Mouse (Mus musculus): Measurements from ENCODE around the gene Stmn3. TPM values are rescaled to one million over a fixed set of nuclear protein-coding genes. Genes with fewer than 3 reads are reported as not detected.

Gene Stmn3
- polyA plus RNA-seq, 1 experiment from 2014 or later: 69.4 TPM

DNA sequence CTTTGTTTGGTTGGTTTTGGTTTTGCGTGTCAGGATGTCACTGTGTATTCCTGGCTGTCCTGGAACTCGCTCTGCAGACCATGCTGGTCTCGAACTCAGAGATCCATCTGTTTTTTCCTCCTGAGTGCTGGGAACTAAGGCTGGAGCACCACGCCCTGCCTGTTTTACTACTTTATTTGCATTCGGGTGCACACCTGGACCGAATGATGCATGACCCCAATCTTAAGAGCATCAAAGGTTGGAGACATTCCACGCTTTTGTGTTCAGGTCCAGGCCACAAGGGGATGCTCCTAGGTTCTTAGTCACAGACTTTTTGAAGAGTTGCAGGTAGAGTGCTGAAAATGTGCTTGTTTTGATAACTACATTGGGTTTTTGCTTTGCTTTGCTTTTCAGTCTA is 5.8 kb upstream of the Stmn3 start:
- H3K4me1 ChIP-seq (ENCODE audit: control insufficient read depth, insufficient read depth, low read length): peaks cover 4% of the 10 kb centered on the region; the same call in 1 of the 2 replicates
- H3K4me3 ChIP-seq (ENCODE audit: low read depth, low read length): peak overlapping the region; percentile 63
- peak overlapping the region; percentile 65 for H3K9ac ChIP-seq (ENCODE audit: low read depth, low read length)
- peaks cover under 1% of the 10 kb centered on the region; the same call in 1 of the 2 replicates for H3K27me3 ChIP-seq (replicated peaks; ENCODE audit: control insufficient read depth, insufficient read depth, low read length)
- H3K27ac ChIP-seq (replicated peaks; ENCODE audit: low read depth, low read length): 0 out of 2 replicates have a peak overlapping the region, but pooled peaks have one; percentile 8
- WGBS: 11% methylated on average over 7 of the region's 7 CpGs
- peak overlapping the region; percentile 70 for H3K4me2 ChIP-seq (ENCODE audit: low read depth, low read length)
- DNase-seq (ENCODE audit: low spot score) (no peak), ATAC-seq (ENCODE audit: low read depth) (no peak)
- H3K9me3 ChIP-seq (ENCODE audit: control insufficient read depth, low read length): no peaks in the 10 kb centered on the region
- peaks cover 26% of the 10 kb centered on the region for H3K36me3 ChIP-seq (ENCODE audit: control insufficient read depth, insufficient read depth, low read length)

DNA sequence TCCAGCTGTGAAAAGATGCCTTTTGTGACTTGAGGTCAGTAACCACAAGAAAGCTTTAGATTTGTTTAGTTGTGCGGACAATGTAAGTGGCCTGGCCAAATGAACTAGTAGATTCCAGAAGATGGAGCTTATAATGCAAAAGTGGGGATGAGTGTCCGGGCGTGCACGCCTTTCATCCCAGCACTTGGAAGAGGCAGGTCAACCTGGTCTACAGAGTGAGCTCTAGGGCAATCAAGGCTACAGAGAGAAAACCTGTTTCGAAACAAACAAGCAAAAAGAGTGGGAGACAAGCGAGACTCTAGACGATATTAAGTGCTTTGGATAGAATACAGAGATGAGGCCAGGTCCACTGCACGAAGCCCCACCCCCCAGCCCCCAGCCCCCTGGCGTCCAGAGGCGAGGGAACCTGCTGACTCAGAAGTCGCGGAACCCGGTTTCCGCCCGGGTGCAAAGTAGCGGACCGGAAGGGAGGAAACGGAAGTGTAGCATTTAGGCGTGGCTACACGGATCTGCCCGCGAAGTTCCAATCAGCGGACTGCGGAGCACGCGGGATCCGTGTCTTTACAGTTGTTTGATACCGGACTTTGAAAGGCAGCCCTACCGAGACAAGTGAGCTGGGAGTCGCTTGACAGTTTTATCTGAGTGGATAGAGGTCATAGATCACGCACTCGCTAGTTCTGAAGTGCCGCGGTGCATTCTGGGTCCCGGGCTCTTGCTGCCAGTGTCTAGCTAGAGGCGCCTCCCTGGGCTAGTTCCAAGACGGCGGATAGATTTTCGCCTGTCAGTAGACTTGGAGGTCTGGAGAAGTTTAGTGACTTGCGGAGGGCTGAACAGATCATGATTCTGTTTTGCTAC is 5.2 kb upstream of the Stmn3 start, which contains the start of gene Rtel1:
TSS of gene Rtel1 (plus strand) at position 492 of the 855 bp plus-strand sequence.
- peak within 1 kb of the TSS; percentile 10; the same call in 1 of the 2 replicates for H3K27ac ChIP-seq (replicated peaks; ENCODE audit: low read depth, low read length)

DNA sequence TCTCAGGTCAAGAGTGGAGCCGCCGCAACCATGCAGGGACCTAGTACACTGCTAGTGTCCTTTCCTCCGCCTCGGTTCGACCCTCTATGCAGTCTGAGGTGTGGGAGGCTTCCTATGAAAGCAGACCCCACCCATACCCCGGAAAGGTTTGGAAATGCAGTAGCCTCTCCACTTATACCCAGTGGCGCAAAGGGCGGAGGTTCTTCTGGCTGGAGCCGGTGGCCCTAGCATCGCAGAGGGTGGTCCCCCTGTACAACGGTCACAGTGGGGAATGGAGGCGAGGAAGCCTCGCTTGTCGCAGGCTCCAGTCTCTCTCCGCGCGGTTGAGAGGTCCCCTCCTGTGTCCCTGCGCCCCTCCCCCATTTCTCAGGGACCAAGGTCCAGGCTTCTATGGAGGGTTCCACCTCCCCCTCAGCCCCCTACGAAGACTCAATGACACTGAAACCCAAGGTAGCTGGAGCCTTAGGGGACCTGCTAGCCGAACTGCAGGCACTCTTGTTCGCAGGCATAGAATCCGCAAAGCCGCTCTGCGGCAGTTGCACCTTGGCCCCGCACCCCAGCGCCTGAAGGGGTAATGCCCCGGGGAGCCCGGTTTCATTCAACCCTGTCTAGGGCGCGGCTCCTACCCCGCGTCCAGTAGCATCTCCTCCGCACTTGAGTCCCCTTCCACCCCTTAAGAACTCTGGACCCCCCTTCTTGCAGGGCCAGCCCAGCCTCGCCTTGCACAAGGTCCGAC is 788 bp downstream of the Stmn3 start:
- no peak for DNase-seq (ENCODE audit: low spot score)
- peak overlapping the region; percentile 42; the same call in 1 of the 2 replicates for H3K9ac ChIP-seq (ENCODE audit: low read depth, low read length)
- H3K4me2 ChIP-seq (ENCODE audit: low read depth, low read length): peak overlapping the region; percentile 46

More for the DNA sequence above, 5.2 kb upstream of the Stmn3 start, which contains the start of gene Rtel1:
- 6% methylated on average over 40 of the region's 40 CpGs for WGBS
- Histone ChIP-seq H3K36me3 (ENCODE audit: control insufficient read depth, insufficient read depth, low read length) (peaks cover 20% of the 10 kb centered on the region), H3K4me3 (ENCODE audit: low read depth, low read length) (peak within 1 kb of the TSS; percentile 63), H3K27me3 (replicated peaks; ENCODE audit: control insufficient read depth, insufficient read depth, low read length) (peaks cover 7% of the 10 kb centered on the region), H3K4me1 (ENCODE audit: control insufficient read depth, insufficient read depth, low read length) (peaks cover 4% of the 10 kb centered on the region; the same call in 1 of the 2 replicates), H3K9ac (ENCODE audit: low read depth, low read length) (peak within 1 kb of the TSS; percentile 65), H3K4me2 (ENCODE audit: low read depth, low read length) (peak within 1 kb of the TSS; percentile 70), H3K9me3 (ENCODE audit: control insufficient read depth, low read length) (no peaks in the 10 kb centered on the region)
- peak; percentile 95 for ATAC-seq (ENCODE audit: low read depth)
- peak; percentile 92 for DNase-seq (ENCODE audit: low spot score)

DNA sequence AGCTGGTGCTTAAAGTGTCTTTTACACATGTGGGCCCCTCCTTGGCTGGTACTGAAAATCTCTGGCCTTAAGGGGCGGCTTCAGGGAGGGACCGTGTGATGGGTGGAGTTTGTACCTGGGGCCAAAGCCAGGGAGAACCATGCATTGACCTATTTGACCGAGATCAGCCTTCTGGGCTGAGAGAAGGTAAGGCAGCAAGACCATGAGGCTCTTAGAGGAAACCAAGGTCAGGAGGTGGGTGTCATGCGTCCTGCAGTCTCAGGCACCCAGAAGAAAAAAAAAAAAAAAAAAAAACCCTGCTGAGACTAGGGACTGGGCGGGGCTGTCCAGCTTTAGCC is 1.3 kb downstream of the Stmn3 start:
- Histone ChIP-seq H3K9me3 (ENCODE audit: control insufficient read depth, low read length) (no peaks in the 10 kb centered on the region), H3K4me3 (ENCODE audit: low read depth, low read length) (peak overlapping the region; percentile 27; the same call in 1 of the 2 replicates), H3K4me1 (ENCODE audit: control insufficient read depth, insufficient read depth, low read length) (peaks cover 4% of the 10 kb centered on the region; the same call in 1 of the 2 replicates), H3K27ac (replicated peaks; ENCODE audit: low read depth, low read length) (no peak overlapping the region), H3K4me2 (ENCODE audit: low read depth, low read length) (peak overlapping the region; percentile 23; the same call in 1 of the 2 replicates), H3K27me3 (replicated peaks; ENCODE audit: control insufficient read depth, insufficient read depth, low read length) (peaks cover 39% of the 10 kb centered on the region), H3K36me3 (ENCODE audit: control insufficient read depth, insufficient read depth, low read length) (no peaks in the 10 kb centered on the region), H3K9ac (ENCODE audit: low read depth, low read length) (no peak overlapping the region)
- WGBS: 13% methylated on average over 4 of the region's 5 CpGs
- no peak for ATAC-seq (ENCODE audit: low read depth)
- no peak for DNase-seq (ENCODE audit: low spot score)

More for the DNA sequence above, 788 bp downstream of the Stmn3 start:
- Histone ChIP-seq H3K27ac (replicated peaks; ENCODE audit: low read depth, low read length) (no peak overlapping the region; the same call in 1 of the 2 replicates), H3K36me3 (ENCODE audit: control insufficient read depth, insufficient read depth, low read length) (no peaks in the 10 kb centered on the region), H3K27me3 (replicated peaks; ENCODE audit: control insufficient read depth, insufficient read depth, low read length) (peaks cover 39% of the 10 kb centered on the region), H3K9me3 (ENCODE audit: control insufficient read depth, low read length) (no peaks in the 10 kb centered on the region), H3K4me1 (ENCODE audit: control insufficient read depth, insufficient read depth, low read length) (peaks cover 4% of the 10 kb centered on the region; the same call in 1 of the 2 replicates), H3K4me3 (ENCODE audit: low read depth, low read length) (peak overlapping the region; percentile 27)
- WGBS: 2% methylated on average over 34 of the region's 35 CpGs
- ATAC-seq (ENCODE audit: low read depth): peak; percentile 56

DNA sequence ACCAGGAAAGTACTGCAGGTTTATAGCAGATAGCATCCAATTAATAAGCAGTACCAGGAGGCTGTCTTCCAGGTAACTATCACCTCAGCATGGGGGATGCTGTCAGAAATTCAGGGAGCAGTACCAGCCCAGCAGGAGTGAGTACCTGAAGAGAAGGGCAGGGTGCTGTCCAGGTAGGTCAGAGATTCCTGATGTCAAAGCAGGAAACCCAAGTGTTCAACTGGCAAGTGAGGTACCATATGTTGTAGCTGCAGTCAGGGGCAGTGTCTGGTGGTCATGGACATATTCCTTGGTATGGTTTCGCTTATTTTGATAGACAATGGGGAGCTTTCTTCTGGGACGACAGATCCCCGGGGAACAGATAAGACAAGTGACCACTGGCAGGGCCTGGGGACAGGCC is 1.9 kb downstream of the Stmn3 start:
- H3K9me3 ChIP-seq (ENCODE audit: control insufficient read depth, low read length): no peaks in the 10 kb centered on the region

DNA sequence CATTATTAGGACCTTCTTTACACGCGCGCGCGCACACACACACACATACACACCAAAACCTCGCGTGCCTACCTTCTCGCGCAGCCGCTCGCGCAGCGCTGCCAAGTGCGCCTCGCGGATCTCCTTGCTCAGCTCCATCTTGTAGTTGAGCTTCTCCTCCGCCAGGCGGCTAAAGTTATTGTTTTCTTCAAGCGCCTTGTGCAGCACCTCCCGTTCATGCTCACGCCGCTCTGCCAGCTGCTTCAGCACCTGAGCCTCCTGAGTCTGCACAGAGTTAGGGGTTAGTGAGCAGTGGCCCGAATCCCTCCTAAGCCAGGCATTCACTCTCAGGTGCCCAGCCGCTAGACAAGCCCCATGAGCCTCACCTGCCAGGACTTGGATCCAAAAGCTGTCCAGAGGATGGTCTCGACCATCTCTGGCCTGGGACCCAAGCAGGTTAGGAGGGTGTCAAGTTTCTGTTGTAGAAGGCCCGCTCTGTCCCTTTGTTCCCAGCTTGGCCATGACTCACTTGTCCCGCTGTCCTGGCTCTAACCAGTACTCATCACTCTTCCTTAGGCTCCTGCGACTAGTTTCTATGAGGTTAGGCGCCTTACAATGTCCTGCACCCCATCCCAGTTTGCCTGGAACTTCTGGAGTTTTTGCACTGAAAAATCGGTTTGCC is 7.0 kb downstream of the Stmn3 start:
- peak; percentile 67 for ATAC-seq (ENCODE audit: low read depth)
- peak; percentile 69 for DNase-seq (ENCODE audit: low spot score)
- Histone ChIP-seq H3K4me1 (ENCODE audit: control insufficient read depth, insufficient read depth, low read length) (no peaks in the 10 kb centered on the region), H3K27ac (replicated peaks; ENCODE audit: low read depth, low read length) (no peak overlapping the region), H3K9ac (ENCODE audit: low read depth, low read length) (no peak overlapping the region), H3K27me3 (replicated peaks; ENCODE audit: control insufficient read depth, insufficient read depth, low read length) (peaks cover 33% of the 10 kb centered on the region), H3K4me2 (ENCODE audit: low read depth, low read length) (peak overlapping the region; percentile 20), H3K4me3 (ENCODE audit: low read depth, low read length) (no peak overlapping the region), H3K36me3 (ENCODE audit: control insufficient read depth, insufficient read depth, low read length) (0 out of 2 replicates have a peak, but pooled peaks cover 4% of the 10 kb centered on the region), H3K9me3 (ENCODE audit: control insufficient read depth, low read length) (no peaks in the 10 kb centered on the region)
- 9% methylated on average over 30 of the region's 30 CpGs for WGBS

More for the DNA sequence above, 1.9 kb downstream of the Stmn3 start:
- Histone ChIP-seq H3K27me3 (replicated peaks; ENCODE audit: control insufficient read depth, insufficient read depth, low read length) (peaks cover 41% of the 10 kb centered on the region), H3K4me1 (ENCODE audit: control insufficient read depth, insufficient read depth, low read length) (peaks cover 4% of the 10 kb centered on the region; the same call in 1 of the 2 replicates), H3K36me3 (ENCODE audit: control insufficient read depth, insufficient read depth, low read length) (no peaks in the 10 kb centered on the region), H3K9ac (ENCODE audit: low read depth, low read length) (no peak overlapping the region), H3K4me2 (ENCODE audit: low read depth, low read length) (peak overlapping the region; percentile 23; the same call in 1 of the 2 replicates), H3K4me3 (ENCODE audit: low read depth, low read length) (no peak overlapping the region), H3K27ac (replicated peaks; ENCODE audit: low read depth, low read length) (no peak overlapping the region)
- 52% methylated on average over 3 of the region's 3 CpGs for WGBS
- DNase-seq (ENCODE audit: low spot score) (no peak), ATAC-seq (ENCODE audit: low read depth) (no peak)

DNA sequence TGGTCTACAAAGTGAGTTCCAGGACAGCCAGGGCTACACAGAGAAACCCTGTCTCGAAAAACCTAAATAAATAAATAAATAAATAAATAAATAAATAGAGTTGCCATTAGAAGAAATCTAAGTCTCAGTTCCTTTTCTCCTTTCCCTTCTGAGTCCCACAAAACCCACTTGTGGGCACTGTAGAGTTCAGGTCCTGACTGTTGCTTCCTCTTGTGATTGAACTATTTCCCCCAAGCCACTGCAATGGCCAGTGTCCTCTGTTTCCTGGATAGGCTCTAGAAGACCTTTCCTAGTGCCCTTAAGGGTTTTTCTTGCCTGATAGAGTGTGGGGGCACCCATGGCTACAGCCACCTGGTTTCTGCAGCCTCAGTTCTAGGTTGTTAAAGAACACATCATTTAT is 9.4 kb downstream of the Stmn3 start:
- Histone ChIP-seq H3K4me2 (ENCODE audit: low read depth, low read length) (no peak overlapping the region), H3K27me3 (replicated peaks; ENCODE audit: control insufficient read depth, insufficient read depth, low read length) (peaks cover 27% of the 10 kb centered on the region), H3K4me1 (ENCODE audit: control insufficient read depth, insufficient read depth, low read length) (no peaks in the 10 kb centered on the region), H3K4me3 (ENCODE audit: low read depth, low read length) (no peak overlapping the region), H3K27ac (replicated peaks; ENCODE audit: low read depth, low read length) (no peak overlapping the region), H3K9ac (ENCODE audit: low read depth, low read length) (no peak overlapping the region), H3K36me3 (ENCODE audit: control insufficient read depth, insufficient read depth, low read length) (peaks cover 23% of the 10 kb centered on the region), H3K9me3 (ENCODE audit: control insufficient read depth, low read length) (0 out of 2 replicates have a peak, but pooled peaks cover 5% of the 10 kb centered on the region)
- WGBS: 92% methylated on average over 1 of the region's 1 CpGs
- ATAC-seq (ENCODE audit: low read depth): no peak
- DNase-seq (ENCODE audit: low spot score): no peak

DNA sequence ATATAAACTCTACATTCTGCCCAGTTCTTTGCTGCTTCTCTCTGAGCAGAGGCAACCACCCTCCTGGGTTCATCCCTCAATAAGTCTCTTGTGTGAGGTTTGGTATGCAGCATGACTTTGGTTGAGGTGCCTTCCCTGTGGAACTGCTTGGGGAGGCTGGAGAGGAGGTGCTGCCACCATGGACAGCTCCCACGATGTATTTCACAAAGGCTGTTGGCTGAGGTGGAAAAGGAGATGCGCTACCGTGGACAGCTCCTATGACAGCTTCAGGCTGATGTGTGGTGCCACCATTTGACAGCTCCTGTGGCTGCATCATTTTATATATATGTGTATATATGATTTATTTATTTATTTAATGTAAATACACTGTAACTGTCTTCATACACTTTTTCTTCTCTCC is 12.3 kb downstream of the Stmn3 start:
- Histone ChIP-seq H3K9ac (ENCODE audit: low read depth, low read length) (no peak overlapping the region), H3K36me3 (ENCODE audit: control insufficient read depth, insufficient read depth, low read length) (peaks cover 28% of the 10 kb centered on the region), H3K4me1 (ENCODE audit: control insufficient read depth, insufficient read depth, low read length) (no peaks in the 10 kb centered on the region), H3K27ac (replicated peaks; ENCODE audit: low read depth, low read length) (no peak overlapping the region), H3K27me3 (replicated peaks; ENCODE audit: control insufficient read depth, insufficient read depth, low read length) (peaks cover 17% of the 10 kb centered on the region), H3K9me3 (ENCODE audit: control insufficient read depth, low read length) (0 out of 2 replicates have a peak, but pooled peaks cover 5% of the 10 kb centered on the region), H3K4me2 (ENCODE audit: low read depth, low read length) (no peak overlapping the region), H3K4me3 (ENCODE audit: low read depth, low read length) (no peak overlapping the region)
- ATAC-seq (ENCODE audit: low read depth) (no peak), DNase-seq (ENCODE audit: low spot score) (peak; percentile 71)
- WGBS: 18% methylated on average over 3 of the region's 3 CpGs

Data from embryonic facial prominence, embryonic 14.5 days (tissue).